Mouse (Mus musculus): ENCODE data around the gene Slc22a17.

Gene Slc22a17

GRCm38 (mm10) chr14:54900383-54900782, 12.5 kb downstream of the Slc22a17 start:
- DNase-seq (ENCODE audit: low read depth, low spot score): peak; percentile 79

GRCm38 (mm10) chr14:54897445-54897844, 15.5 kb downstream of the Slc22a17 start:
- no peak for DNase-seq (ENCODE audit: low read depth, low spot score)

DNA sequence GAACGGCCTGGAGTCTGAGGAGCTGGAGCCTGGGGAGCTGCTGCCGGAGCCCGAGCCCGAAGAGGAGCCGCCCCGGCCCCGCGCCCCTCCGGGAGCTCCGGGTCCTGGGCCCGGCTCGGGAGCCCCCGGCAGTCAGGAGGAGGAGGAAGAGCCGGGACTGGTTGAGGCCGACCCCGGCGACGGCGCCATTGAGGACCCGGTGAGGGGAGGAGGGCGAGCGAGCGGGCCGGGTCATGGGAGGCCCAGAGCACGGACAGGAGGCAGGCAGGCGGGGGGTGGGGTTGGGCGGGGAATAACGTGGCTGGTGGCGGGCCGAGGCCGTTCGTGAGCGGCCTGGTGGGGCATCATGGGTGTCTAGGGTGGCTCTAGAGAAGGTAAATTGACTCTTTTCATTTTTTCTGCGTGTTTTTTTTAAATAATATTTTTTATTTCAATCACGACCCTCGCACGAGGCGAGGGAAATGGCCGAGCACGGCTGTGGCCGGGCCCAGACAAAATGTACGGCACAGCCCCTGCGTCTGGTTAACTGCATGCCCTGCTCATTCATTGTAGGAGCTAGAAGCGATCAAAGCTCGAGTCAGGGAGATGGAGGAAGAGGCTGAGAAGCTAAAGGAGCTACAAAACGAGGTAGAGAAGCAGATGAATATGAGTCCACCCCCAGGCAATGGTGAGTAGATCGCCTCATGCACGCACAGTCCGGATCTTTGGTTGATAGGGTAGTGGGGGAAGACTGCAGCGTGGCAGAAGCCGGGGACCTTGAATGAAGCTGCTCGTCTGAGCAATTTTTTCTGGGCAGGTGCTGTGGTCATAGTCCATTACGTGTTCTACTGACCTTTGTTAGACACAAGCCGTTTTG, 18.4 kb downstream of the Slc22a17 start:
- peak; percentile 41 for DNase-seq (ENCODE audit: low read depth, low spot score)

DNA sequence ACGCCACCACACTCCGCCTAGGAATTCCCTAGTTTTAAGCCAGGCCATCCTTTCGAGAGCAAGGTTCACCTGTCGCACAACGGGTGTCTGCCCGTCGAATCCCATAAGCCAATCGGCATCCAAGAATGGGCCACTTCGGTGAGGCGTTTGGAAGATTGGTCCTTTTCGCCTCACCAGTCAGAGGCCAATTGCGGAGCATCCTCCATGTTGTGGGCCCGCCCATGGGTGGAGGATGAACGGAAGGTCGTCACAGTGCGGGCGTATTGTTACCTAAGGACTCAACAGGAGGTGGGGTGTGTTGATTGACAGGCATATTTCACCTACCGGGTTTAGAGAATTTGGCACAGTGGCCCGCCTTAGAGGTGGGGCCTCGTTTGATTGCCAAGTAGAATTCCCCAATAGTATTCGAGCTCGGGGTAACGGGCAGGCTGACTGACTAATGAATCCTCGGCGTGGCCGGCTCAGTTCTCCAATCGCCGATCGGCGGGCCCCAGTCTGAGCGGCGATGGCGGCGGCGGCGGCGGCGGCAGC, 19.2 kb downstream of the Slc22a17 start:
- peak; percentile 98 for DNase-seq (ENCODE audit: low read depth, low spot score)

DNA sequence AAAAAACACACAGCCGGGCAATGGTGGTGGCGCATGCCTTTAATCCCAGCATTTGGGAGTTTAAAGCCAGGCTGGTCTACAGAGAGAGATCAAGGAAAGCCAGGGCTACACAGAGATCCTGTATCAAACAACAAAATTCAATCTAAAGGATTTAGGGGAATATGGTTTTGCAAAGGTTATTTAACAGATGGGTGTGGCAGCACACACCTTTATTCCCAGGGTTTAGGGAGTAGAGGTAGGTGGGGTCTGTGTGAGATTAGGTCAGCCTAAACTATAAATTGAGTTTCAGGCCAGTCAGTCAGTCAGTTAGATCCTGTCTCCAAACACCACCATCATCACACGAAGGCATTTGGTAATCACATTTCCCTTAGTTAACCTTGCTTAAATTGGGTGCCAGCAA, 20.7 kb downstream of the Slc22a17 start, which contains the start of gene Pabpn1:
TSS of gene Pabpn1 (plus strand) at position 301 of the 400 bp plus-strand sequence.
- no peak for DNase-seq (ENCODE audit: low read depth, low spot score)

DNA sequence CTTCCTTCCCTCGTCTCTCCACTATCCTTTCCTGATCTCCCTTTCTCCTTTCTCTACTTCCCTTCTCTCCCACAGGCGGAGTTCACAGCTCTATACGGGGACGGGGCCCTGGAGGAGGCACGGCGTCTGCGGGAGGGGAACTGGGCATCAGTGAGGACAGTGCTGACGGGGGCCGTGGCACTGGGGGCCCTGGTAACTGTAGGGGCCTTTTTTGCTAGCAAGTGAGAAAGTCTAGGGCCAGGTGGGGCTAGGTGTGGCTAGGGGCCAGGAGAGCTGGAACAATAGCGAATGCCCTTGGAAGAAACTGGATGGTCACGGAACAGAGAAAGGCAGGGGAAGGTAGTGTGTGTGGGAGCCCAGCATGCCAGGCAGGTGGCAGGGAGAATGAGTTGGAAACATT, 27.6 kb downstream of the Slc22a17 start:
- DNase-seq (ENCODE audit: low read depth, low spot score): no peak

GRCm38 (mm10) chr14:54884022-54884712, 28.8 kb downstream of the Slc22a17 start:
- no peak for DNase-seq (ENCODE audit: low read depth, low spot score)

DNA sequence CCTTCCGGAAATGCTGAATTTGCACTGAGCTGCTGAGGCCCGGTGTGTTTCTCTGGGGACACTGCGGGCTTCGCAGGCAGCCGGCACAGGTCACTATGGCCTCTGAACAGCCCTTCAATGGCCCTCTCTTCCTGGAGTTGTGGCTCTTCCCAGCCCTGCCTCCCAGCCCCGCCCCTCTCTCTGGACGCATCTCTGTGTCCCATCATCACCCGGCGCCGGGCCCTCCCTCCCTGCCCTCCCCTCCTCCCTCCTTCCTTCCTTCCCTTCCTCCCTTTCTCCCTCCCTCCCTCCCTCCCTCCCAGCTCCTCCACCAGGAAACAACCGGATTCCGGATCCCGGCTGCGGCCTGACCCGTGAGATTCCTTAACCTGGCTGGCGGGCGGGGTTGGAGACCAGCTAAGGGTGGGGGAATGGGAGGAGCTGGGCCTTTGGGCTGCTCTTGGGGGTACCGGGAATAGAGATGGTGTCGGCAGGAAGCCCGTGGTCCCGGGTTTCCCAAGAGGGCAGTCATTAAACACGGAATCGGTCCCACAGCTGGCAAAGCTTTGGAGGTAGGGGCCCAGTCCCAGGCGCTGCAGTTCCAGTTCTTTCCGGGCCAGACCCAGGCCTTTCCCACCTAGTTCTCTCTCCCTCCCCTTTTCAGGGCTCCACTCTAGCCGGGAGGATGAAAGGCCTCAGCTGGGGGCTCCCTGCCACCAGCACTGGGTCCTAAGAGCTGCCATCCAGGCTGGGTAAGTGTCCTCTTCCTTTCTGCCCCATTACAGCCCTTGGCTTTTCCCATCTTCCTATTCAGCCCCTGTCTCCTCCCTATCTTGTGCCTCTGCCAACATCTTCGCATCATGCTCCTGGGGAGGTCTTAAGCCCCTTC, 29.5 kb downstream of the Slc22a17 start, which contains the start of the genes Bcl2l2 and Gm20521:
TSS of gene Bcl2l2 (plus strand) at position 224 of the 868 bp plus-strand sequence.
TSS of gene Gm20521 (plus strand) at position 288 of the 868 bp plus-strand sequence.
- peak; percentile 89 for DNase-seq (ENCODE audit: low read depth, low spot score)

GRCm38 (mm10) chr14:54877048-54877715, 35.8 kb downstream of the Slc22a17 start, which contains the start of gene Ppp1r3e:
TSS of gene Ppp1r3e (minus strand) at chr14:54877550.
- peak; percentile 26 for DNase-seq (ENCODE audit: low read depth, low spot score)

- DNase-seq (ENCODE audit: low read depth, low spot score): peak; percentile 71
These were observed 36.3 kb downstream of the Slc22a17 start for GRCm38 (mm10) chr14:54876539-54877047.

- peak; percentile 21 for DNase-seq (ENCODE audit: low read depth, low spot score)
These were observed 36.9 kb downstream of the Slc22a17 start for GRCm38 (mm10) chr14:54875844-54876538.

- no peak for DNase-seq (ENCODE audit: low read depth, low spot score)
These were observed 38.8 kb downstream of the Slc22a17 start for GRCm38 (mm10) chr14:54874165-54874564.

- DNase-seq (ENCODE audit: low read depth, low spot score): no peak
These were observed 42.1 kb downstream of the Slc22a17 start, which contains the start of gene Homez for GRCm38 (mm10) chr14:54870861-54871260. TSS of gene Homez (minus strand) at chr14:54870961.

DNA sequence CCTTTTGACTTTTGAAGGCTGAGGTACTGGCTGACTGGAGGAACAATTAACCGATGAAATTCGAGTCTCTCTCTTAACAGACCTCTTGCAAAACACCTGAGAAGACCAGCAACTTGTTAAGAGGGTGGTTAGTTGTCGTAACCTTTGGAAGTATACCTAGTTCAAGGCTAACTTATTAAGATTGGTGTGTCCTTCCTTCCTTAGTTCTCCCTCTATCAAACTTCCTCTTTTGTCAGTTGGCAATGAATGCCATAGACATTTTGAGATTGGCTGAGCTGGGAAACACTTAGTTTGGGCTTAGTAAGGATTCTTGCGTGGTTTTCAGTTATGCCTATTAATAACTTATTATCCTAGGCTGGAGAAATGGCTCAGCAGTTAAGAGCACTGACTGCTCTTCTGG, 44.9 kb downstream of the Slc22a17 start:
- DNase-seq (ENCODE audit: low read depth, low spot score): no peak

- DNase-seq (ENCODE audit: low read depth, low spot score): no peak
These were observed 46.0 kb downstream of the Slc22a17 start for GRCm38 (mm10) chr14:54866936-54867335.

DNA sequence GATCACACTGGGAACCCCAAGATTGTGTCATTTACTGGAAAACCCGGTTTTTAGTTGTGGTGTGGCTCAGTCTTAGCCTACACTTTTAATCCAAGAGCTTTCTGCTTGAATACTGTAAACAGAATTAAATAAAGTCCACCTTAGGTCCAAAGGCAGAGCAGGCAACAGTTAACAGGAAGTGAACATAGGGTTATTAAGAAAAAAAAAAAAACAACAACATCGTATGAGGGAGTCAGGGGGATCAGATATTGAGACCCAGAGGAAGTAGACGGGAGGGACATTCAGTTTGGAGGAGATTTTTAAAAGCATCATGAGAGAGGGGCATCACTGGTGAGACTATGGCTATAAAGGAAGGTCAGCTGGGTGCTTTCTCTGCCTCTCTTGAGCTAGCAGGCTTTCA, 46.7 kb downstream of the Slc22a17 start:
- DNase-seq (ENCODE audit: low read depth, low spot score): no peak

DNA sequence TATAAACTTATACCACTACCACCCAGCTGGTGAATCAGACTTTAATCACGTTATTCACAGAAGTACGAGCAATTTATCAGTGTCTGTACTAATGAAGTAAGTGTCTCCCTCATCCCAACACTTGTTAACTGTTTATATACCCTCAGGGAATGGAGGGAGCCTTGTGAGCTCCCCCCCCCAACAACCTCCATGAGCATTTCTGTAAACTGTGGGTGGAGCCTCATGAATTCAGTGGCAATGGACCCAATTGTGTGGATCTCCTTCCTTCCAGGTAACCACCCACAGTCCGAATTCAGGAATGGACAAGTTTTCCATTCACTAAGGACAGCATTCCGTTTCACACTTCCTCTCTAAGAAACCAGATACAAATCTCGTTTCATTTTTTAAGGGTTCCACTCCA, 47.3 kb downstream of the Slc22a17 start:
- no peak for DNase-seq (ENCODE audit: low read depth, low spot score)

DNA sequence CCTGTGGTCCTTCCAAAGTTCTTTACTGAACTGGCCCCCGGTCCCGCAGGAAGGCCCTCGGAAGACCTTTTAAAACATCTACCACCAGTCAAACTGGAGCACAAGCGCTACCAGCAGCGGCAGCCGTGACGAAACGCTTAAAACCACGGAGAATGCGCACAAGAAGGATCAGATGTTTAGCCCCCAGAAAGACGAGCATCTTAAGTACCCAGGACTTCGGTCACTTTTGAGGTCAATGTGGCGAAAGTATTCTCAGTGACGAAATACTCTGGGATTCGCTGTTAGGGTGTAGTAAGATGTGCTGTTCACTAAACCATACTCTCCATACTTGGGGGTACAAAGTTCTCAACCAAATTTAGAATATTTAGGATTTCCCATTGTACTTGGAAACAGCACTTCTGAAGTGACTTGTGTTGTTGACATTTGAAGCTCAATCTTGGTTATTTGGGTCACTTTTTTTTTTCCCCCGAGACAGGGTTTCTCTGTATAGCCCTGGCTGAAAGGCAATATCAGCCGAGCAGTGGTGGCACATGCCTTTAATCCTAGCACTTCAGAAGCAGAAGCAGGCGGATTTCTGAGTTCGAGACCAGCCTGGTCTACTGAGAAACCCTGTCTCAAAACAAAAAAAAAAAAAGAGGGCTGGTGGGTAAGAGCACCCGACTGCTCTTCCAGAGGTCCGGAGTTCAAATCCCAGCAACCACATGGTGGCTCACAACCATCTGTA, 48.5 kb downstream of the Slc22a17 start:
- peak; percentile 49 for DNase-seq (ENCODE audit: low read depth, low spot score)
